Mouse (Mus musculus): ENCODE data around the gene Nt5c2.

DNA sequence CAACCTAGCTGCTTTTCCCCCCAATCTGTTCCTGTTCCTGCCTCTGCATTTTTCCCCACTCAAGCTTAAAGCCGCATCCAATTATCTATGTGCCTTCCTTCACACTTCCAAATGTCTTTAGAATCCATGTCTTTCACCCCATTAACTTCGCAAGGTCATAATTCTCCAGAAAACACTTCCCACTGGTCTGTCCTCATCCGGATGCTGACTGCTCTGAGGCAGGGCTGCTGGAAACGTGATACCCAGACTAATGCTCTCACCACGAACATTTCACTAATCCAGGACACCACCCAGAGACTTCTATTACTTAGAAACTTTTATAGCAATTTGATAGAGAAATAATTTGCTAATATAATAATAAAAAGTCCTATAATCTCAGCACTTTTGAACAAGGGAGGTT lies 84.9 kb downstream of the Nt5c2 start:
- TF ChIP-seq CTCF (IDR thresholded peaks at IDR 0.05; ENCODE audit: low read depth, low read length), result no peak
- TF ChIP-seq POLR2A (IDR thresholded peaks at IDR 0.05; ENCODE audit: borderline replicate concordance, low read depth, low read length), result no peak
